Mouse (Mus musculus) kidney, postnatal 36 days (tissue): ENCODE data around the gene Olfr364-ps1.

Source experiments
- DNase-seq, 2 experiments: peaks; one replicate each; pipeline ENCODE4 v3.0.0; 2021 to 2022; ENCODE audit warnings: mixed read lengths in 2 of 2

Gene Olfr364-ps1

GRCm38 (mm10) chr2:37139022-37139421 is at the start of gene Olfr364-ps1:
TSS of gene Olfr364-ps1 (plus strand) at chr2:37139322.
- no peak for DNase-seq

- DNase-seq = no peak
Measured at GRCm38 (mm10) chr2:37117810-37118209, 21.3 kb upstream of the Olfr364-ps1 start, which contains the start of gene Olfr362. TSS of gene Olfr362 (minus strand) at chr2:37117910.

- no peak for DNase-seq
Measured at GRCm38 (mm10) chr2:37187898-37188297, 48.8 kb downstream of the Olfr364-ps1 start, which contains the start of gene Olfr365. TSS of gene Olfr365 (plus strand) at chr2:37188198.
